Mouse (Mus musculus) spleen, postnatal 36 days (tissue): Measurements from ENCODE around the gene Sema3b.
"Not testable (repeated sequence)": the region's sequence is repeated elsewhere in the genome, so short reads cannot be mapped to it uniquely, and the experiment has no call there.

Experiments used
- DNase-seq, 2 experiments: peaks; one replicate each; pipeline ENCODE4 v3.0.0; 2022; ENCODE audit warnings: low spot score in 2 of 2, mixed read lengths in 1 of 2

Sema3b gene

GRCm38 (mm10) chr9:107570016-107570415, 39.0 kb downstream of the Sema3b start:
- DNase-seq, result no peak

GRCm38 (mm10) chr9:107569270-107569669, 39.8 kb downstream of the Sema3b start:
- no peak for DNase-seq

GRCm38 (mm10) chr9:107568331-107569261, 40.4 kb downstream of the Sema3b start:
- DNase-seq, result peak; percentile 84 to 89

GRCm38 (mm10) chr9:107567702-107568319, 41.2 kb downstream of the Sema3b start, which contains the start of gene Hyal2:
Hyal2 (plus strand) TSS chr9:107567945.
- DNase-seq, result no peak

GRCm38 (mm10) chr9:107566855-107567254, 42.2 kb downstream of the Sema3b start:
- DNase-seq, result no peak

- DNase-seq, result peak; percentile 71 to 75
Measured at GRCm38 (mm10) chr9:107566041-107566709, 42.9 kb downstream of the Sema3b start.

- not testable (repeated sequence) for DNase-seq
Measured at GRCm38 (mm10) chr9:107565556-107565955, 43.5 kb downstream of the Sema3b start.

GRCm38 (mm10) chr9:107563029-107563581, 45.9 kb downstream of the Sema3b start, which contains the start of gene Tusc2:
Tusc2 (plus strand) TSS chr9:107563255.
- peak; percentile 96 for DNase-seq

- DNase-seq, result no peak
Measured at GRCm38 (mm10) chr9:107556346-107556745, 52.7 kb downstream of the Sema3b start.

- DNase-seq, result no peak
Measured at GRCm38 (mm10) chr9:107555701-107556100, 53.3 kb downstream of the Sema3b start.

- DNase-seq, result peak; percentile 55 to 65
Measured at GRCm38 (mm10) chr9:107555031-107555457, 54.0 kb downstream of the Sema3b start.

GRCm38 (mm10) chr9:107554319-107554825, 54.7 kb downstream of the Sema3b start:
- DNase-seq, result peak; percentile 95 to 97

- DNase-seq, result peak; percentile 45 to 46
Measured at GRCm38 (mm10) chr9:107553541-107554318, 55.3 kb downstream of the Sema3b start.

- peak in 1 of 2 experiments; percentile 1 for DNase-seq
Measured at GRCm38 (mm10) chr9:107552690-107553393, 56.2 kb downstream of the Sema3b start.

GRCm38 (mm10) chr9:107551890-107552355, 57.1 kb downstream of the Sema3b start:
- no peak for DNase-seq

GRCm38 (mm10) chr9:107551117-107551889, 57.7 kb downstream of the Sema3b start, which contains the start of gene Rassf1:
Rassf1 (plus strand) TSS chr9:107551555.
- DNase-seq, result peak; percentile 84 to 87

- DNase-seq, result no peak
Measured at GRCm38 (mm10) chr9:107550491-107551116, 58.4 kb downstream of the Sema3b start.

GRCm38 (mm10) chr9:107549297-107550074, 59.5 kb downstream of the Sema3b start:
- no peak for DNase-seq
